Mouse (Mus musculus) stomach, postnatal 0 days (tissue): ENCODE results near the gene Rftn1.

Source experiments
- CTCF ChIP-seq: IDR thresholded peaks from 2 replicates; pipeline ENCODE4 v1.5.1; 2016; ENCODE audit warnings: antibody characterized with exemption, low read depth, mild to moderate bottlenecking, moderate library complexity
- EP300 ChIP-seq: optimal IDR thresholded peaks from 2 replicates; pipeline ENCODE3; 2016; ENCODE audit warnings: antibody characterized with exemption

GRCm38 (mm10) chr17:49977424-49977790 is 213.1 kb downstream of the Rftn1 start:
- TF ChIP-seq EP300 (no peak), CTCF (no peak)
